Mouse (Mus musculus) 3T3-L1 (cell line): ENCODE results near the gene Mrpl24.
"Not testable (repeated sequence)": the region's sequence is repeated elsewhere in the genome, so short reads cannot be mapped to it uniquely, and the experiment has no call there.

Source experiments
- DNase-seq: peaks from one replicate; pipeline ENCODE4 v3.0.0-alpha.2; 2015; ENCODE audit warnings: low read depth, low spot score

Gene Mrpl24

DNA sequence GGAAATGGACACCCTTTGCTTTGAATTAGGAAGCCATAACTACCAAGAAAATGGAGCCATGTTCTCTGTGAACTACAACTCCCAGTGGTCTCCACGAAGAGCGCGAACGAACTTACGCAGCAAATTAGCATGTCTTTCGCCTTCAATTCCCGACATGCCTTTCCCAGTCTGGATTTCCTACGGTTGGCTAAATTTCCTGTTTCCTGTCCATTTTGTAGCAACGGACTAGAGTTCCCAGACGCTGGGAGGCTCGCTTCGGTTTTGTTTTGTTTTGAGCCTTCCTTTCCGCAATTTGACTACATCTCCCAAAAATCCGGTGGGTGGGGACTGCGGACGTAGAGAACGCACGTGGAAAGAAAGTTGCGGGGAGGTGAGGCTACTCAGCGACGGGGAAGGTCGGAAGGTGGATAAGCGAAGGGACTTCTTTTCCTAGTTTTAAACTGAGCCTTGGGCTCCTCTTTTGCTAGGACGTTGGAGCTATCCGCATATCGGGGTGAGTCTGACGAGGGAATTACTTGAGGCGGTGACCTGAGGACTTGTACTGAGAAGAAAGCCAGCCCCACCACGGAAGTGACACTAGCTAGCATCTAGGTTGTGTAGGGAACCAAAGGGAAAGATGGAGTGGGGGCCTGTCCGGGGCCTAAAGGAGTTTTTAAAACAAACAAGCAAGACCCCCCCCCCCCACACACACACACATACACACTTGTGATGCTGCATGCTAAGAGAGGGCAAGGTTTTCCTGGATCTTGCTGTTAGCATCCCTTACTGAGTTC, at the start of gene Mrpl24:
Gene Mrpl24 (plus strand): TSS at position 171 of the 773 bp plus-strand sequence.
- DNase-seq: peak; percentile 98

DNA sequence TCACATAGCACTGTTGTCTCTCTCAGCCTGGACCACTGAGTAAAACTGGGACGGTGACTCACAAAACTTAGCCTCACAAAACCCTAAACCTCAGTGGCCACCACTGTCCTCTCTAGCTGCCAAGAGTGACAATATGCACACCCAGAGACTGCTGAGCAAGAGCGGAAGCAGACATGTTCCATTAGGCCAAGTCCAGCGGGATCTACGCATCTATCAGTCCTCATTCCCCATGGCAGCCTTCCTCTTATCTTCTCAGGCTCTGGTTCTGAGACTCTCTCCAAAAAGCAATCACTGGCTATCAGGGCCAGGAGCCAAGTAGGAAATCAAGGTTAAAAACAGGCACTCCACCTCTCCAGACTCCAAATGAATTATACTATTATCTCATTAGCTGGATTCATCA, 41.6 kb upstream of the Mrpl24 start:
- no peak for DNase-seq

DNA sequence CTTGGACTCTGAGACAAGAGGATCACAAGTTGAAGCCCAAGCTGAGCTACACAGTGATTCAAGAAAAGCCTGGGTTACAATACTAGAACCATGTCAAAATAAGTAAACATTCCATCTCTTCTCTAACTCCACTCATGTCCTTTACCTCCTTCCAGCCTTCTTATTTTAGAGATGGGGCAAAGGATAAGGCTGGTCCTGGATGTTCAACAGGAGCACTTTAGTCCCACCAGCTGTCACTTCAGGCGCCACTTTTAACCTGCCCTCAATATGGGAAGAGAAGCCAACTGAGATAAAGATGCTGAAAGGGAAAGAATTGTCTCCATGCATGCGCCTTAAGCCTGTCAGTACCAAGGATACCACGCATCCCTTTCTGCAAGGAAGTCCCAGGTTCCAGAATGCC, 35.0 kb upstream of the Mrpl24 start:
- DNase-seq: no peak

DNA sequence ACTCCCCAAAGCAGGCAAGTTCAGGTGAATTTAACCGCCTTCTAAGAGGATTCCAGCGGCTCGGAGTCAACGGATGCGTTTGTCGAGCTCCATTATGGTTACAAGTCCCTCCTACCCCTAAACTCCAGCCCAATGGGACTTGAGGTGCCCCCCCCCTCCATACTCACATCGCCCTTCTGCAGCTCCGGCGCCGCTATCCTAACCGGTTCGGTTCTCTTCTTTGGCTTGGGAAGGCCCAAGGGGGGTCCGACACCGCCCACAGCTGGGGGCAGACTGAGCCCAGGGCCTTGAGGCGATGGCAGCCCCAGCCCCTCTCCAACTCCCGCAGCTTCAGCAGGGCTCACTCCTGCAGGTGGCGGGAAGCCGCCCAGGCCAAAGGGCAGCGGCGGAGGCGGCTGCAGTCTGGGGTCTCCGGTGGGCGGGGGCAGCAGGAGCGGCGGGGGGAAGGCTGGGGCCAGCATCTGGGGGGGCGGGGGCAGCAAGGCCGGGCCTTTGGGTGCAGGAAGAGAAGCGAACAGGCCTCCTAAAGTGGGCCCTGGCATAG, 34.5 kb upstream of the Mrpl24 start:
- peak; percentile 63 for DNase-seq

DNA sequence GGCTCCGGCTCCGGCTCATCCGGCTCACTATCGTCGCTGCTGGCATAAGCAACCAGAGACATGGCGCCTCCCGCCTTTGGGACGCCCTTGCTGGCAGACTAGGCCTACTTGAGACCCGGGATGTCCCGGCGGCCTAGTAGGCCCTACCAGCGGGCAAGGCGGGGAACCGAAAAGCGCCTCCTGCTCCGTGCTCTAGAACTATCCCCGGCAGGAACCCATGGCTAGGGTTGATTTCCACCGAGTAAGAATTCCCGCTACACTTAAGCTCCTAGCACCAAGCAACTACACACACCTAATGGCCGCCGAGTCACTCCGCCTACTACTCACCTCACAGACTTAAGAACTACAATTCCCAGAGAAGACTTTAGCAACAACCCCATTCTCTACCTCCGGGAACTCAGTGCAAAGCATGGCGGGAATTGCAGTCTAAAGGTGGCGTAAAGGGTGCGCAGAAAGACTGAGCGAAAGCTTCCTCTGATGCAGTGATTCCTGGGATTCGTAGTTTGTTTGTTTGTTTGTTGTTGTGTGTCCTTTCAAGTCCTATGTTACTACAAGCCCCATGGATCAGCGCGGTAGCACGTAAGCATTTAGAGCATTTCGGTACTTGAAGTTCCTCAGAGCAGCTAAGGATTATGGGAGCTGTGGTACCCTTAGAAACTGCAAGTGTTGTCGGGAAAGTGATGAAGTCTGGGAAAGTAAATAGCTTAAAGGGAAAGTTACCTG, 33.9 kb upstream of the Mrpl24 start, which contains the start of gene Prcc:
Gene Prcc (minus strand): TSS at position 328 of the 723 bp plus-strand sequence.
- DNase-seq: peak; percentile 100

DNA sequence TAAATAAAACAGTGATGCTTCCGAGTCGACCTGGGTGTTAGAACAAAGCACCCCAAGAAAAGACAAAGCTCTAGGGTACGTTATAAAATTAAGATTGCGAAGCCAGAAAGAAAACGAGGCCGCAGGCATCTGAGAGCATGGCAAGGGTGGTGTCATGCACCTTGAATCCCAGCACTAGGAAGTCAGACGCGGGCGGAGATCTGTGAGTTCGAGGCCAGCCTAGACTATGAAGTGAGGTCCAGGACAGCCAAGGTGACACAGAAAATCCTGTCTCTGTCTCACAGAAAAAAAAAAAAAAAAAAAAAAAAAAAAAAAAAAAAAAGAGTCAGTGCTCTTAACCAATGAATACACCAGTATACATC, 33.3 kb upstream of the Mrpl24 start:
- no peak for DNase-seq

DNA sequence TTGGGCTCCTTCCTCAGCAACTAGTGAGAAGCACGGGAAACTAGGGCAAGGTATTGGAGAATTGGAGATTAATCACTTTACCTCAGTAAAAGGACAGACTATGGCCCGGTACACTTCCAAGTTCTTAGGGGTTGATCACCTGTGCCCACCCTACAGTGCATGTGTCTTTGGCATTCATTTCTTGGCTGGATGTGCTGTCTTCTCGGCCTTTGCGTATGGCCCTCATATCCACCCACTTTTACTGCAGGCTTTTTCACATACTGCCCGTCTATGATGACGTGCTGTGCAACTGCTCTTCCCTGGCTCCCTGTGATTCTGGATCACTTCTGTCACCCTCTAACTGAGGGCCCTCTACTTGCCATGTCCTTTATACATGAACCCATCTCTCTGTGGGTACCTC, 32.9 kb upstream of the Mrpl24 start:
- no peak for DNase-seq

DNA sequence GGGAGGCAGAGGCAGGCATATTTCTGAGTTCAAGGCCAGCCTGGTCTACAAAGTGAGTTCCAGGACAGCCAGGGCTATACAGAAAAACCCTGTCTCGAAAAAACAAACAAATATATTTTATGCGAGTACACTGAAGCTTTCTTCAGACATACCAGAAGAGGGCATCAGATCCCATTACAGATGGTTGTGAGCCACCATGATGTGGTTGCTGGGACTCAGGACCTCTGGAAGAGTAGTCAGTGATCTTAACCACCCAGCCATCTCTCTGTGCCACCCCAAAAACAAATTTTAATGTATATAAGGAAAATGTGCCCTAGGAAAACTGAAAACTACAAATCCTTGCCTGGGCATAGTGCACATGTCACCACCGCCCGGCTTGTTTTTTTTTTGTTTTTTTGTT, 31.9 kb upstream of the Mrpl24 start:
- DNase-seq: peak; percentile 52

DNA sequence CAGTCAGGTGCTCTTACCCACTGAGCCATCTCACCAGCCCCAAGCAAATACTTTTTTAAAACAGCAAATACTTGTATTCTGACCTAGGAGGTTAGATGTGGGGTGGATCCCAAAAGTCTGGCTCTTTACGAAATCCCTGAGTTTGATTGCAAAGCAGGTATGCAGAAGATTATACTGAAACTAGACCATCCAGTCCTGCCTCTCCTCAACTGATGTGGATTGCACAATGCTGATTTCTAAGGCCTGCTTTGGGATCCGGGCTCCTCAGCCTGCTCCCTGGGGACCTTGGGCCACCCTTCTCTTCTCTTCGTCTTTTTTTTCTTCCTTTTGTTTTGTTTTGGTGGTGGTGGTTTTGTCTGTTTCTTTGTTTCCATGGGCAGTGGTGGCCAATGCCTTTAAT, 27.8 kb upstream of the Mrpl24 start:
- DNase-seq: no peak

DNA sequence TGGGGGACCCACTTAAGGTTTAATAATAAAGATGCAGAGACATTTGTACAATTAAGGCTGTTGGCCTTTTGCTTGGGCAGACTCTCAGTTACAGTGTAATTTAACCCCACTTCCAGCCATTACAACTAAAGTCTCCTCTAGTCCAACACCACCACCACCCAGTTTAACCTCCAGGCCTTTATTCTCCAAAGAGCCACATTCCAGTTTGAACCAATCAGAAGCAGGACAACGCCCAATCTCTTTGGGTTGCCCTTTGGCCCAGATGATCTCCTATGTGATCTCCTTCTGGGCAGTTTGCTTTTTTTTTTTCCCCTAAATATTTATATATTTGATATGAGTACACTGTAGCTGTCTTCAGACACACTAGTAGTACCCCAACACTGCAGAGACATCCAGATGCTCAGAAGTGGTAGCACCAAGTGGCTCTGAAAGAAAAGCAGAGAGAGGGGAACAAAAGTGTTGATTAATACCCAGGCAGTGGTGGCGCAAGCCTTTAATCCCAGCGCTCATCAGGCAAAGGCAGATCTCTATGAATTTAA, 25.9 kb upstream of the Mrpl24 start:
- no peak for DNase-seq

DNA sequence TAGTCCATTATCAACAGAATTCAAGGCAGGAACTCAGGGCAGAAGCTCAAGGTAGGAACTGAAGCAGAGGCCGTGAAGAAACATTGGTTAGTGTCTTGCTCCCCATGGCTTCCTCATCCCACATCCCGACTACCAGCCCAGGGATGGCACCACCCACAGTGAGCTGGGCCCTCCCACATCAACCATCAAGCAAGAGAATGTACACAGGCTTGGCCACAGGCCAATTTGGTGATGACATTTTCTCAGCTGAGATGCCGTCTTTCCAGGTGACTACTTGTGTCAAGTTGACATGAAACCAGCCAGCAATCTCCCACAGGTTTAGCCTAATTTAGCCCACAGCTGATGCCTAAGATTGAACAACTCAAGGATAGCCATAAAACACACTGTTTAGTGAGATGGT, 20.0 kb upstream of the Mrpl24 start:
- no peak for DNase-seq

DNA sequence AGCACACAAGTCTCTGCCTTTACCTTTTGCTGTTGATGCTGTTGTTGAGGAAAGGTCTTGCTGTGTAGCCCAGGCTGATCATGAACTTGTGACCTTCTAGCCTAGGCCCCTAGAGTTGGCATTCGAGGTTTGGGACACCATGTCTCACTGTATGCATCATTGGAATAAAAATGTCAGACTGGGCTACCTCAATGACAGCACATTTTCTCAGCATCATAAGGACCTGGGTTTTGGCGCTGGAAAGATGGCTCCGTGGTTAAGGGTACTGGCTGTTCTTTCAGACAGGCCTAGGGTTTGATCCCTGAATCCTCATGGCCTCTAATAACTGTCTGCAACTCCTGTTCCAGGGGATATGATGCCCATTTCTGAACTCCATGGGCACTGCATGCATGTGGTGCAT, 19.5 kb upstream of the Mrpl24 start:
- DNase-seq: no peak

DNA sequence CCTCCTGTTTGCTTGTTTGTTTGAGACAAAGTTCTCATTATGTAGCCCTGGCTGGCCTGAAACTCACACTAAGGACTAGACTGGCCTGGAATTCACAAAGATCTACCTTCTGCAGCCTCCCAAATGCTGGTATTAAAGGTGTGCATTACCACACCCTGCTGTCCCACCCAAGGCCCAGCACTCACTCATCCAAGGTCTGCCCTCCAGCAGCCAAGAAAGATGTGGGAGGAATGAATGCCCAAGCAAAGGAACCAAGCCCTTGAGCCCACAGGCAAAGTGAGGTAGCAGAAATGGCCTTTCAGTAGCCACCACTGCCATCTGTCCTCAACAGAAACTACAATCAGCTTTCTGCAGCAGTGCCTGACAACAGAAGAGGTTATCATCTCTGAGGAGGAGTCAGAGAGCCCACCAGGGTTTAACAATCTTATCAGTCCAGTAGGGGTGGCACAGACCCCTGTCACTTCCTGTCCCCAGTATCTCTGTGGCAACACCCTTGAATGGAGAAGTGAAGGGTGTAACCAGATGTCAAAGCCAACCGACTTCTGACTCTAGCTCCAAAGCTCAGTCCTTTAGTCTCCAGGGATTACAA, 18.2 kb upstream of the Mrpl24 start:
- DNase-seq: no peak

DNA sequence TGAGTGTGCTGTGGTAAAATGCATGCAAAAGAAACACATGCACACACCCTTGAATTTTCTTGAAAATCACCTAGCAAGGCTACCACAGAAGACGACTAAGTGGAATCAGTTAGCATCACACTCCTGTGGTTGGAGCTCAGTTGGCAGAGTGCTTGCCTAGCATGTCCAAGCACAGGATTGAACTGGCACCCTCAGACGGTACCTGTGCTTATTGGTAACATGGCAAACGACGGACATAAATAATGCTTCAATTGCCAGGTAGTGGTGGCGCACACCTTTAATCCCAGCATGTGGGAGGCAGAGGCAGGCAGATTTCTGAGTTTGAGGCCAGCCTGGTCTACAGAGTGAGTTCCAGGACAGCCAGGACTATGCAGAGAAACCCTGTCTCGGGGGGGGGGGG, 17.3 kb upstream of the Mrpl24 start:
- DNase-seq: not testable (repeated sequence)

DNA sequence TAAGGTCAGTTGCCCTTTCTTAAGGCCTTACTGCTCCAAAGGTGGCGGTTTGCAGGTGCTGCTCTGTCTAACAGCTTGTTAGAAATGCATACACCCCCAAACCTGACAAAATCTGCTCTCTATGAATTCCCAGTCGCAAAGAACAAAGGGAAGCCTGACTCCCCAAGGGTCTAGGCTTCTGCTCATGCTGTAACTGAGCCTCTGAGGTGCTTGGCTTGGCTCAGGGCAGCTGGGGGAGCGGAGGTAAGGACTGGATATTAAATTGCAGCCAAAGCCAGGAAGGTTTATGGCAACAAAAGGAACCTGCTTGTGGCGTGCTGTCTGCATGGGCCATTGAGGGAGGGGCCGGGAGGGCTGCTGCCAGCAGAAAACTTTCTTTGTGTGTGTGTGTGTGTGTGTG, 15.5 kb upstream of the Mrpl24 start:
- DNase-seq: no peak

DNA sequence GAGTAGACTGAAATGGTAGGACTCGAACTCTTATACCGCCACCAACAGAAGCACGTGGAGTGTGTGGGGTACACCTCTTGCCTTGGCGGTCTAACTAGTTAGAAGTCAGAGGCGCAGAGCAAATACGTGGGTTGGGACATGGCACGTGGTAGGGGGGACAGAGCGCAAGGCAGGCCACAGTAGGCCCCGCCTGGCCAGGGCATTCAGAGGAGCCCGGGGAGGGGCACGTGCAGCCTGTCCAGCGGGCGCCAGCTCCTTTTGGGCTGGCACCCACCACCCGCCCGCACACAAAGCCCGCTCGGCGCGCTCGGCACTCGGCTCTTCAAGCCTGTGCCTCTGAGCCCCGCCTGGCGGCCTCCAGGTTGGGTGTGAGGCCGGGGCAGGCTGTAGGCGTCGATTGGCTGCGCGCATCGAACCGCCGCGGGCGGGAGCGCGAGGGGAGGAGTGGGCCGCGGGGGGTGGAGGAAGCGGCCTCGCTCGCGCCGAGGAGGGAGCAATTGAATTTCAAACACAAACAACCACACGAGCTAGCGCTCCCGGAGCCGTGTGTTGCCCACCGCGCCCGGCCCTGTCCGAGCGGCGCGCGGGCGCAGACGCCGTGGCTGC, 13.3 kb upstream of the Mrpl24 start, which contains the start of gene Hdgf:
Gene Hdgf (plus strand): TSS at position 442 of the 606 bp plus-strand sequence.
- peak; percentile 93 for DNase-seq

DNA sequence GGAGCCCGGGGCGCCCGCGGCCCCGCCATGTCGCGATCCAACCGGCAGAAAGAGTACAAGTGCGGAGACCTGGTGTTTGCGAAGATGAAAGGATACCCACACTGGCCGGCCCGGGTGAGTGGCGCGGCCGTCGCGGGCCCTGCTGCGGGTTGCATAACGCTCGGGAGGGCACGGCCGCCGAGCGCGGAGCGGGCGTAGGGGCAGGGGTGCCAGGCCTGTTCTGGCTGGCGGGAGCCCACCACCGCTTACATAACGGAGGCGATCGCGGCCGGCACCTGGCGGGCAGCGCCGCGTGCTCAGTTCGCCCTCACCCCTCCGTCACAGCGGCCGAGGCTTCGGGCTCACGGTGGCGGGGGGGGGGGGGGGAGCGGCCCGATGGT, 12.7 kb upstream of the Mrpl24 start:
- DNase-seq: peak; percentile 25

DNA sequence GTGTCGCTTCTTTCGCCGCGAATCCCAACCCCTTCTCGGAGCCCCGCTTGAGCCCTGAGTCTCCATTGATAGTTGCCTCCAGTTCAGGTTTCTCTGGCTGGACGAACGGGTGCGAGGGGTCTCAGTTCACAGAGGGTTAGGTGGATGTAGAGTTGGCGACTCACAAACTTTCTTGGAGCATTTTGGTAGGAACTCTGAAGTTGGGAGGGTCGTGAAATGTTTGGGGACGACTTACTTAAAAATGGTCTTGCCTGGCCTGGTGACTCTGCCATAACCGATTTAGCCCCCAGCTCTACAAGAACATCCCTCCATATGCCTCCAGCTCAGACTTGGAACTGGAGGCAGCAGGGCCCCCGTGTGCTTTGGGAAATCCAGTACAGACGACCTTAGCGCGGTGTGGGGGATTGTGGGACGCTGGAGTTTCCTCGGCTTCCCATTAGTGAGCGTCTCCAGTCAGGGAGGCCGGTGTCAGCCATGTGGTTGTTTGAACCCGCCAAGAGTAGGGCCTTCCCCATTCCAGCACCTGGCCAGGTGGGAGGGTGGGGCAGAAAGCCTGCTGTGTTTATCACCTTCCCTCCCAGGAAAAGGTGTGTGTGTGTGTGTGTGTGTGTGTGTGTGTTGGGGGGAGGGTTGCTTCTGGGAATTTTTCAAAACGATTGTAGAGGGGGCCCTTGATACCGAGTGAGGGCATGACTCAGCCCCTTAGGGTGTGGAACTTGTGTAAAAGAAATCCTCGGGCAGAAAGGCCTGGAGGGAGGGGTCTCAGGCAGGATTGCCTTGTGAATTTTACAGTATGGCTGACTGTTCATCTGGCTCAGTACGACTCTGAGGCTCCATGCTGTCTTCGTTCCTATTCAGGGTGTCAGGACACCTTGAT, 12.1 kb upstream of the Mrpl24 start:
- DNase-seq: peak; percentile 62

DNA sequence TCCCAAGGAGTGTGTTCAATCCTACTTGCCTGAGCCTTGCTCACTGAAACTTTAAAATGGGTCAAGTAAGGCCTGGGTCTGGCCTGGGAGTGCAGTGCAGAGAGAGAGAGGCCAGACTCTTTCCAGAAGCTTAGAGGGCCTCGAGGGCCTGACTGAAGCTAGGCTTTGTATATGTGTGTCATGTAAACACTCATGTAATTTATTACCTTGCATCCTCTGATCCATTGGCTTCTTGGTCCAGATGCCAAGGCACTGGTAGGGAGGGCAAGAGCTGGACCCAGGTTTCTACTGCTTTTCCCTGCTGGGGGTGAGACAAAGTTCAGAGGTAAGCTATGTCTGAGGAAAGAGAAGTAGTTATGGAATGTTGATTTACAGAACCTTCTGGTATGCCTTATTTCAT, 11.4 kb upstream of the Mrpl24 start:
- peak; percentile 56 for DNase-seq

DNA sequence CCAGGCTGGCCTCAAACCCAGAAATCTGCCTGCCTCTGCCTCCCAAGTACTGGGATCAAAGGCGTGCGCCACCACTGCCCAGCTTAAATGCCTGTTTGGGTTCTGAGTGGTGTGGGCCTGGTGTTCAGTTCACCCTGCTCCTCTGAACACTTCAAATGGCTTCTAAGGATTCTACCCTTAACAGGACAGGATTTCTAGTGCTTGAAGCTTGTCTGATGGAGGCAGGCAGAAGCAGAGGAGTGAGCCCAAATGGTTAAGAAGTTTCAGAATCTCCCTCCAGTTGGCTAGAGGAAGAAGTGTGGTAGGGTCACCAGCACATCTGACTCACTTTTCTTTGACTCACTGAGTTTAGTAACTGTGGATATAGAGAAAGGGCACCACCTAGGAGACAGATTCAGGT, 9.9 kb upstream of the Mrpl24 start:
- peak; percentile 66 for DNase-seq

DNA sequence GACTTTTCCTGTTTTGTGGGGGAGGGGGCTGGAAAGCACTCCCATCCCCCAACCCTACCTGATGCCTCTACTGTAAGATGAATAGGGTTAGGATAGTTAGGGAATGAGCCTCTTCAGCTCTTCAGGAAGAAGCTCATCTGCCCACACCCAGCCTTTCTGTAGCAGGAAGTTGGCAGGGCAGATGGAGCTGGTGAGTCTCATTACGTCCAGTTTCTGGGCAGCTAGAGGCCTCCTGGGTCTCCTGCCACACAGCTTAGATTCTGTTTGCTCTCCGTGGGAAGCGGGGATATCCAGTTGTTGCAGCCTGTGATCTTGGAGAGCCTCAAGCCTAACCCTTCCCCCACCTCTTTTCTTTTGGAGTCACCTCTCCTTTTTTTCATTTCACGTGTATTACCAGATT, 9.4 kb upstream of the Mrpl24 start:
- peak; percentile 85 for DNase-seq
